22 mouse cellular contexts compared by ENCODE assay signal in the genomic region with DNA sequence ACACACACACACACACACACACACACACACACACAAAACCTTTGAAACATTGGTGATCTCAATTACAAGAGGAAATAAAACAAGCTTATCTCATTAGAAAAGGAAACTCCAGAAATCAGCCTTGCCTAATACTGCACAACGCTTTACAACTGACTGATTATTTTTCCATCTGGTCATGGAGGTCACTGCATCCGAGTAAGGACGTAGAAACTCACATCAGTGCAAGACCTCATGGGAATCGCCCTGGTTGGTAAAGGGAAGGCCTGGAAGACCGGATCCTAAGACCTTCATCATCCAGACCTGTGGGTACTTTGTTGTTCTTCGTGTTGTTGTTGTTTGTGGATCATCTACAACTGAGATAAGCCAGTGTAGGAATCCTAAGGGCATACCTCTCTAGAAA.
DNase-seq lines count a peak whose midpoint lies in the region; ATAC-seq lines count a peak whose summit lies in the region.
"Had no signal": no experiment of that assay in that cellular context is flagged by ENCODE, and none has a peak within 500 bp of the region (broad histone marks: within the 10 kb centered on the region; RNA-seq: fewer than 3 reads in every experiment).

No protein-coding gene starts in this region.

- no peak overlapping the region for H3K4me2 ChIP-seq in heart, embryonic 11.5 days
- no peak overlapping the region for H3K4me2 ChIP-seq in heart, embryonic 16.5 days (ENCODE audit: low read depth, low read length)
- H3K4me2 ChIP-seq in midbrain, embryonic 11.5 days, result no peak overlapping the region
- no peak overlapping the region for H3K4me2 ChIP-seq in midbrain, embryonic 14.5 days (ENCODE audit: low read length)

- intact Hi-C loops in heart, postnatal 25 days (cut with DNase I), result no loop called here
- intact Hi-C loops in heart, postnatal 10 days (cut with DNase I), result no loop called here

- 60% methylated on average over 6 of the region's 6 CpGs for WGBS in heart, embryonic 11.5 days (ENCODE audit: insufficient replicate concordance)
- WGBS in heart, embryonic 16.5 days, result 63% methylated on average over 6 of the region's 6 CpGs
- whole genome bisulfite sequencing in midbrain, embryonic 11.5 days, result 84% methylated on average over 6 of the region's 6 CpGs
- 85% methylated on average over 6 of the region's 6 CpGs for WGBS in midbrain, embryonic 14.5 days

- no peaks in the 10 kb centered on the region for H3K27me3 ChIP-seq in heart, embryonic 11.5 days (ENCODE audit: control insufficient read depth, insufficient read depth, low read length)
- no peaks in the 10 kb centered on the region for H3K27me3 ChIP-seq in heart, embryonic 16.5 days (ENCODE audit: control insufficient read depth, insufficient read depth, low read length)
- no peaks in the 10 kb centered on the region for H3K27me3 ChIP-seq in midbrain, embryonic 11.5 days (ENCODE audit: control insufficient read depth, insufficient read depth, low read length)
- no peaks in the 10 kb centered on the region for H3K27me3 ChIP-seq in midbrain, embryonic 14.5 days (ENCODE audit: control insufficient read depth, insufficient read depth, low read length)
- H3K27me3 ChIP-seq: CH12.LX had no signal

- no peak overlapping the region for H3K4me3 ChIP-seq in heart, embryonic 11.5 days (ENCODE audit: low read depth, low read length)
- no peak overlapping the region for H3K4me3 ChIP-seq in heart, embryonic 16.5 days (ENCODE audit: low read length)
- no peak overlapping the region for H3K4me3 ChIP-seq in midbrain, embryonic 11.5 days (ENCODE audit: low read depth, low read length)
- H3K4me3 ChIP-seq in midbrain, embryonic 14.5 days (replicated peaks; ENCODE audit: low read depth, low read length), result no peak overlapping the region

- DNase-seq in heart, adult 11 months, result peak; percentile 80
- no peak for DNase-seq in heart, postnatal 25 days (ENCODE audit: low spot score)
- DNase-seq in heart, adult 8-10 months (ENCODE audit: low spot score), result peak; percentile 12
- DNase-seq in heart, postnatal 10 days, result no peak
- DNase-seq in midbrain, embryonic 11.5 days (ENCODE audit: low spot score, missing footprints), result peak; percentile 59
- no peak for DNase-seq in midbrain, embryonic 14.5 days
- DNase-seq: adrenal gland, adult 2 months; adrenal gland, adult 8-10 months; adrenal gland, postnatal 10 days; adrenal gland, postnatal 14 days; adrenal gland, postnatal 25 days; adrenal gland, postnatal 36 days; B cell, adult 2 months; cerebellum, adult 11 months; cerebellum, adult 11-12 months had no signal

- no peaks in the 10 kb centered on the region for H3K9me3 ChIP-seq in heart, embryonic 11.5 days (replicated peaks; ENCODE audit: control insufficient read depth, low read length)
- H3K9me3 ChIP-seq in heart, embryonic 16.5 days (replicated peaks; ENCODE audit: control insufficient read depth, low read length), result no peaks in the 10 kb centered on the region
- H3K9me3 ChIP-seq in midbrain, embryonic 11.5 days (ENCODE audit: control insufficient read depth, low read length), result no peaks in the 10 kb centered on the region
- no peaks in the 10 kb centered on the region for H3K9me3 ChIP-seq in midbrain, embryonic 14.5 days (ENCODE audit: control insufficient read depth, low read length)

- H3K27ac ChIP-seq in heart, embryonic 11.5 days (ENCODE audit: low read depth, low read length), result no peak overlapping the region
- H3K27ac ChIP-seq in heart, embryonic 16.5 days (ENCODE audit: low read length), result no peak overlapping the region
- H3K27ac ChIP-seq in midbrain, embryonic 11.5 days (ENCODE audit: low read depth, low read length), result no peak overlapping the region
- H3K27ac ChIP-seq in midbrain, embryonic 14.5 days (replicated peaks; ENCODE audit: low read depth, low read length), result no peak overlapping the region

- no peak overlapping the region for H3K9ac ChIP-seq in heart, embryonic 11.5 days (ENCODE audit: low read depth, low read length)
- no peak overlapping the region for H3K9ac ChIP-seq in heart, embryonic 16.5 days (ENCODE audit: low read length)
- no peak overlapping the region for H3K9ac ChIP-seq in midbrain, embryonic 11.5 days (ENCODE audit: low read length)
- no peak overlapping the region for H3K9ac ChIP-seq in midbrain, embryonic 14.5 days (replicated peaks; ENCODE audit: low read length)

- no peaks in the 10 kb centered on the region for H3K4me1 ChIP-seq in heart, embryonic 11.5 days (ENCODE audit: control insufficient read depth, insufficient read depth, low read length)
- H3K4me1 ChIP-seq in heart, embryonic 16.5 days (ENCODE audit: control insufficient read depth, insufficient read depth, low read length), result no peaks in the 10 kb centered on the region
- no peaks in the 10 kb centered on the region for H3K4me1 ChIP-seq in midbrain, embryonic 11.5 days (ENCODE audit: control insufficient read depth, insufficient read depth, low read length)
- no peaks in the 10 kb centered on the region for H3K4me1 ChIP-seq in midbrain, embryonic 14.5 days (ENCODE audit: control insufficient read depth, insufficient read depth, low read length)

- no peak for ATAC-seq in heart, embryonic 11.5 days (replicated peaks; ENCODE audit: insufficient number of reproducible peaks, low FRiP score, low TSS enrichment)
- ATAC-seq in heart, embryonic 16.5 days (replicated peaks; ENCODE audit: extremely low read depth, insufficient read depth, low FRiP score), result 0 out of 2 replicates have a peak, but pooled peaks have one; percentile 41
- ATAC-seq in midbrain, embryonic 11.5 days (ENCODE audit: low FRiP score), result no peak
- no peak for ATAC-seq in midbrain, embryonic 14.5 days (ENCODE audit: low FRiP score, low TSS enrichment)
- ATAC-seq: activated CD4-positive, CD25-positive, alpha-beta regulatory T cell, adult 4 months; CD4-positive, CD25-positive, alpha-beta regulatory T cell, adult 4 months; Patski had no signal

- H3K36me3 ChIP-seq in heart, embryonic 11.5 days (ENCODE audit: control insufficient read depth, insufficient read depth, low read length), result no peaks in the 10 kb centered on the region
- H3K36me3 ChIP-seq in heart, embryonic 16.5 days (ENCODE audit: control insufficient read depth, insufficient read depth), result no peaks in the 10 kb centered on the region
- no peaks in the 10 kb centered on the region for H3K36me3 ChIP-seq in midbrain, embryonic 11.5 days (ENCODE audit: control insufficient read depth, insufficient read depth, low read length)
- no peaks in the 10 kb centered on the region for H3K36me3 ChIP-seq in midbrain, embryonic 14.5 days (ENCODE audit: control insufficient read depth, insufficient read depth, low read length)
- H3K36me3 ChIP-seq: G1E had no signal

Comparison
In these comparisons a context has a peak if more than half of its experiments do, and no peak if none do; other contexts are left out.
1. DNase-seq: peak in heart, adult 11 months (single experiment), heart, adult 8-10 months (single experiment) and midbrain, embryonic 11.5 days (single experiment); none in heart, postnatal 25 days (single experiment), heart, postnatal 10 days (0 of 2) and midbrain, embryonic 14.5 days (single experiment).